Mouse (Mus musculus) CD4-positive, CD25-positive, alpha-beta regulatory T cell, adult 4 months (primary cell): ENCODE measurements around the gene Olfr70. TPM values are rescaled to one million over a fixed set of nuclear protein-coding genes. Genes with fewer than 3 reads are reported as not detected.

Source experiments
- ATAC-seq: one replicate; pipeline ENCODE4 v1.8.0; 2017
- polyA plus RNA-seq, 2 experiments: library from polyadenylated mRNA; unstranded; fragments of 100-300 nt; shearing (Covaris generic); gene quantifications; one replicate each; pipeline ENCODE4 v1.2.1; 2017

Olfr70 gene
- polyA plus RNA-seq = not detected

GRCm38 (mm10) chr4:43700707-43701106 lies at the start of gene Olfr70:
Olfr70 (minus strand) TSS chr4:43700807.
- ATAC-seq = no peak

GRCm38 (mm10) chr4:43745187-43745586 lies 44.6 kb upstream of the Olfr70 start:
- no peak for ATAC-seq

GRCm38 (mm10) chr4:43743099-43743498 lies 42.5 kb upstream of the Olfr70 start:
- ATAC-seq = no peak

- no peak for ATAC-seq
Observed at GRCm38 (mm10) chr4:43742637-43743036, 42.0 kb upstream of the Olfr70 start.

- ATAC-seq = no peak
Observed at GRCm38 (mm10) chr4:43741526-43741925, 40.9 kb upstream of the Olfr70 start.

GRCm38 (mm10) chr4:43738989-43739674 lies 38.5 kb upstream of the Olfr70 start:
- ATAC-seq = no peak

- no peak for ATAC-seq
Observed at GRCm38 (mm10) chr4:43737144-43737543, 36.5 kb upstream of the Olfr70 start.

- ATAC-seq = no peak
Observed at GRCm38 (mm10) chr4:43733186-43733585, 32.6 kb upstream of the Olfr70 start.

- ATAC-seq = no peak
Observed at GRCm38 (mm10) chr4:43732171-43732570, 31.6 kb upstream of the Olfr70 start.

- no peak for ATAC-seq
Observed at GRCm38 (mm10) chr4:43730750-43731297, 30.2 kb upstream of the Olfr70 start.

GRCm38 (mm10) chr4:43729794-43730550 lies 29.4 kb upstream of the Olfr70 start, which contains the start of gene Spaar:
Spaar (plus strand) TSS chr4:43730034.
- no peak for ATAC-seq

- ATAC-seq = no peak
Observed at GRCm38 (mm10) chr4:43729126-43729525, 28.5 kb upstream of the Olfr70 start.

- ATAC-seq = no peak
Observed at GRCm38 (mm10) chr4:43728576-43728954, 28.0 kb upstream of the Olfr70 start.

- no peak for ATAC-seq
Observed at GRCm38 (mm10) chr4:43727718-43728575, 27.3 kb upstream of the Olfr70 start.

- ATAC-seq = no peak
Observed at GRCm38 (mm10) chr4:43726995-43727394, 26.4 kb upstream of the Olfr70 start, which contains the start of gene Hrct1. Hrct1 (plus strand) TSS chr4:43727188.

GRCm38 (mm10) chr4:43726228-43726993 lies 25.8 kb upstream of the Olfr70 start:
- ATAC-seq = no peak

GRCm38 (mm10) chr4:43724764-43725163 lies 24.2 kb upstream of the Olfr70 start:
- no peak for ATAC-seq

GRCm38 (mm10) chr4:43722191-43722590 lies 21.6 kb upstream of the Olfr70 start:
- ATAC-seq = no peak

- ATAC-seq = no peak
Observed at GRCm38 (mm10) chr4:43720491-43721228, 20.1 kb upstream of the Olfr70 start.

- ATAC-seq = no peak
Observed at GRCm38 (mm10) chr4:43713652-43714219, 13.1 kb upstream of the Olfr70 start.

- ATAC-seq = peak; percentile 51
Observed at GRCm38 (mm10) chr4:43711821-43712220, 11.2 kb upstream of the Olfr70 start.
